Mouse (Mus musculus): Measurements from ENCODE around the gene Stox2. TPM values are rescaled to one million over a fixed set of nuclear protein-coding genes. Genes with fewer than 3 reads are reported as not detected.
A peak's percentile ranks its signal among the peaks of the same experiment; 100 is the strongest.
"Not testable (repeated sequence)": the region's sequence is repeated elsewhere in the genome, so short reads cannot be mapped to it uniquely, and the experiment has no call there.

Stox2 gene
- total RNA-seq (2021): 10 to 100 TPM; 11.4 to 14.3 TPM
- long read RNA-seq, experiment 1, full-length matches to known transcripts: 1 of 4 reads
- long read RNA-seq, experiment 1, partial matches to known transcripts: 2 of 4 reads
- long read RNA-seq, experiment 1, other reads (novel, unspliced or antisense): 1 of 4 reads
- long read RNA-seq, experiment 2, partial matches to known transcripts: 0 of 1 reads
- long read RNA-seq, experiment 2, other reads (novel, unspliced or antisense): 1 of 1 reads

DNA sequence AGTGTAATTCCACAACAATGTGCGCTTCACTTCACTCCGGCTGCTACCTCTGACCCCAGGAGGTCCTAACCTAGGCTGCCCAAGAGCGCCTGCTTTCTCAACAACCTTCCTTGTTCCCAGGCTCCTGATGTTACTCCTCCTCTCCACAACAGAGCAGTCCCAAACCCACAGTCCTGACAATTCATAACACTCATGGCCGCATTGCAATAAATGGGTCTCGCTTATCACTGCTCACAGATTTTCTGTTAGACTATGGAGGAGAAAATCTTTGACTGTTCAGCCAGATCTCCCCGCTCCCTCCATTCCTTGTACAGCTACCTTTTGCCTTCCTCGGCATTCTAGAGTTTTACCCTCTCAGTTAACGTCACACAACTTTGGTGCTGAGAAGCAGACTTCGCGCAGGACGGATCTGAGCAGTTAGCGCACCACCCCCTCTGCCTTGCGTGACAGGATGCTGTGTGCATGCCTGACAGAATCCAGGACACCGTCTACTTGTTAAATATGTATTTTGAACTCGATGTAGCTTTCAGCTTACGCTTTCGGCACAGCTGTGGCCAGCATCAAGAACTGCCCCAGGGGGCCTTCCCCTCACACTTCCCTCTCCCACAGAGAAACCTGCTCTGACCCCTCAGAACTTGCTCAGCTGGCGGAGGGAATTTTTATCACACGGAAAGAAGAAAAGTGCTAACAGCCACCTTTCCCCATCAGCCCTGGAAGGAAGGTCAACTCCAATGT lies at the start of gene Stox2:
Gene Stox2, minus strand, starts transcription at position 51 of the 735 bp plus-strand sequence.
- no peak for DNase-seq

DNA sequence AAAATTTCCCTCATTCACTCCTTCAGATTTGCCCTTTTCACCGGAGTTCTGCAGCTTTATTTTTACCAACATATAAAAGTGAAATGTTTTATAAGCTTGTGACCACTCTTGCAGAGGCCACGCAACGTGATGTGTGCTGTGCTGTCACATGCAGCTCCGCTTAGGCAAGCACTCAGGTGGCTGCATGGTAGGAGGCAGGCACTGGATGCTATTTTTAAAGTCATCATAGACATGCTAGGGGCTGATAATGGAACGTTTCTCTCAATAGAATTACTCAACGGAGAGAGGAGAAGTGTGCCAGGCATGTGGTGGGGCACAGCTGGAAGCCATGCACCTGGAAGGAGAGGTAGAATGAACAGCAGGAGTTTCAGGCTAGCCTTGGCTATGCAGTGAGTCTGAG lies 49.3 kb upstream of the Stox2 start:
- DNase-seq: no peak

DNA sequence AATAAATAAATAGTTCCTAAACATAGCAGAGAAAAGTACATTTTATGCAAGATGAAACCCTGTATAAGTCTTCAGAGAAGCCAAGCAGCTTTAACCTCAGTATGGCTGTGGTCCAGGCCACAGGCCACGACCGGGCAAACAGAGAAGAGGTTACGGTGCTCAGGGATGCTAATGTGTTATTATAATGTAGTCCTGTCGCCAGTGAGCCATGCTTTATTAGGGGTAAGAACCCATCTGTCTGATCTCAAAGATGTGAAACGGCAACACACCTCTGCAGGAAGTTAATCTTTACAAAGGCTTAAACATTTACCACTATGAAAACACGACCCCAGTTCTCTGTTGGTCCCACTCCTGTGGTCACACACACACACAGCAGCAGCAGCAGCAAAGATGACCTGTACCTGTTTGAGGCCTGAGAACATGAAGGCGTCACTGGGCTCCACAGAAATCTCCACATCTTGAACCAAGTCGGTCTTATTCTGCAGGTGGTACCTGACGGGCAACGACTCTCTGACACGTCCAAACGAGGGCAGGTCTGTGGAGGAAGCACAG lies 48.5 kb upstream of the Stox2 start:
- DNase-seq: no peak

DNA sequence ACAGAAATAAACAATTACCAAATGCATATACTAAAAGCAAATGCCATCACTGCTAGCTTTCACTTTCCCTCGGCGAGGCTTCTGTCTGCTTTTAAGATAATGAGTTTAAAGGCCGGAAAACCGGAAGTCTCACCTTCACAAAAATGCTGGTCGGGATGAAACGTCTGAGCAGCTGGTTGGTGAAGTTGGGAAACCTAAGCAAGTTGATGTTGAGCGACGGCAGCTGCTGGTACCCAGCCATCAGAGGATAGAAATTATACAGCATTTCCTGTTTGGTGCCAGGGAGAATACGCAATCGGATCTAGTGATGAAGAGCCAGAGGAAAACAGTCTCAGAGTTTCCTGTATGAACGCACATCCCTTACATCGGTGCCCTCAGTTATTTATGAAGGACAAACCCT lies 46.9 kb upstream of the Stox2 start:
- no peak for DNase-seq

DNA sequence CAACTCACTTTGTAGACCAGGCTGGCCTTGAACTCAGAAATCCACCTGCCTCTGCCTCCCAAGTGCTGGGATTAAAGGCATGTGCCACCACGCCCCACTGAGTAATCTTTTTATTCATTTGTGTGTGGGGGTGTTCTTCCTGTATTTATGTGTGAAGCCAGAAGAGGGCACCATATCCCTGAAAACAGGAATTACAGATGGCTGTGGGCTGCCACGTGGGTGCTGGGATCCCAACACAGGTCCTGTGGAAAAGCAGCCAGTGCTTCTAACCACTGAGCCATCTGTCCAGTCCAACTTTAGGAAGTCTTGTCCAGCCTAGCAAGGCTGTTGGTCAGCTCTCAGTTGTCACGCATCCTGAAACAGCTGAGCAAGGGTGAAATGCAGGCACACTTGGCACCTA lies 41.1 kb upstream of the Stox2 start:
- DNase-seq: no peak

DNA sequence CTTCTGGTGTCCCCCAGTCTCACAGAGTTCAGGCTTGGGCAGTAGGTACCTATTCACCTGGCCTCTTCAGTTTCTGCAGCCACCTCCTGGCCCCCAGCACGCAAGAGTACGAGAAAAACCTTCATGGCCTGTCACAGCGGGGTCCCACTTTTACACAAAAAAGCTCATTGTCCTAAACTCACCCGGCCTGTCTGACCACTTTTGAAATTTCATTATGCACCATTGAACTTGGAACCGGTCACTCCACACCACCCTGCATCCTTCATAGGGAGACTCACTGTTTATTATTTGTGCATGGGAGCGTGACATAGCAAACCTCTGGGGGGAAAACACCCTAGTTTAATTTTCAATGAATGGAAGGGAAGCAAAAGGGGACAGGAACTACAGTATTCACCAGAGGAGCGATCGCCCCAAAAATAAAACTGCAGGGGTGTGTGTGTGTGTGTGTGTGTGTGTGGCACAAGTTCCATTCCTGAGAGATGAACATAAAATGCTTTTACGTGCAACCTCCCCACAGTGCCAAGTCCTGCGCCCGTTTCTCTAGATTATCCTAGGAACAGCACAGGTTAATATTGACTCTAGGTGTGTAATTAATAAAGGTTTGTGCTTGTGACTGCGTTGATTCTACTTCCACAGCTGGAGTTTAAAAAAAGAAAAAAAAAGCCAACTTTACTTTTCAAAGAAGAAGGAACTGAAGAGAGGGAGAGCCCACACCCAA lies 36.4 kb upstream of the Stox2 start:
- DNase-seq: no peak

DNA sequence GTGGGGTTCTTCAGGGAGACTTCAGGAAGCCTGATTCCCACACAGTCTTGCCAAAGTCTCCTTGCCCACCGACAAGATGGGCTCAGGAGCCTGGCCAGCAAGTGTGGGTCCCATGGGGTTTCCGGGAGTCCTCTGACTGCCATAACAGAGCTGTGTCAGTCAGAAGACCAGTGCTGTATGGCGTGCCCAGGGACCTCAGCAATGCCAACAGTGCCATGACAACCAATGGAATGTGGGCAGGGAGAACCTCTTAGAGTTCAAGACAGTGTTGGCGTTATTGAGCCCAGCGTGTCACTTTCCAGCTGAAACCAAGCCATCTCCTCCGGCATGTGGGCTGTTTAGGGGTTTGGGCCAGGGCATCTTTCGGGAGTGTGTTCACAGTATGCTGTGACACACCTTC lies 33.9 kb upstream of the Stox2 start:
- DNase-seq: no peak

DNA sequence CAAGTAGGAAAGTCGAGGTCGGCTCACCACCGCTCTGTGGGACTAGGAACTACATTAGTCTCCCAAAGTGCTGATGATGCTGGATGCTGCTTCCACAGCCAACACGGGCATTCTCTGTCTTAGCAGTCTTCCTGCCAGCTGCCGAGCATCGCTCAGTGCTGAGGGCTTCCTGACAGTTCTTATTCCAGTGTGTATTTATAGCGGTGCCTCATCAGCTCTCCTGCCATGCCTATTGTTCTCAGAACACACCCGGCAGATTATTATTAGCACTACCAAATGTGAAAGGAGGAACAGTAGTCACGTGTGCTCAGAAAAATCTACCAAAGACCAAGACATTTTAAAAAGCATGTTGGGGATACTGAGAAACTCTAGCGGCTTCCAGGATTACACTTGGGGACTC lies 15.5 kb upstream of the Stox2 start:
- peak; percentile 32 to 36 for DNase-seq

DNA sequence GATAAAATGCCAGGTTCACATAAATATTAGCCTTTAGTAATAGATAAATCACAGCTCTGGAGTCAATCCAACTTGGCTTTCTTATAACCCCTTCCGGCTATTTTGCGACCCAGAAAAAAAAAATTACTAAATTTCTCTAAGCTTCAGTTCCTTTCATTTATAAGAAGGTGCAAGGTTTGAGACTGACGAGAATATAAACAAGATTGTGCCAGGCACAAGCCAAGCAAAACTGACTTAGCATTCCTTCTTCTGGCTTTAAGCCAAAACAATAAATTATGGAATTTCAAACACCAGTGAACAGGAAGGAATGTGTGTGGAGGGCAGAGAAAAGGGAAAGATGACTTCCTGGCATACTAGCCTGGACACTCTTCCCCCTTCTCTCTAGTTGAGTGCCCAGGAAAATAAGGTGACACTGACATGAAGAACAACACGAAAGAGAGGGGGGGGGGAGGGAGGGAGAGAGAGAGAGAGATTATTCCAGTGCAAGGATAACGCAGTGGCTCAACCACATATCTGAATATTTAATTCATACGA lies 13.1 kb upstream of the Stox2 start:
- DNase-seq: no peak

DNA sequence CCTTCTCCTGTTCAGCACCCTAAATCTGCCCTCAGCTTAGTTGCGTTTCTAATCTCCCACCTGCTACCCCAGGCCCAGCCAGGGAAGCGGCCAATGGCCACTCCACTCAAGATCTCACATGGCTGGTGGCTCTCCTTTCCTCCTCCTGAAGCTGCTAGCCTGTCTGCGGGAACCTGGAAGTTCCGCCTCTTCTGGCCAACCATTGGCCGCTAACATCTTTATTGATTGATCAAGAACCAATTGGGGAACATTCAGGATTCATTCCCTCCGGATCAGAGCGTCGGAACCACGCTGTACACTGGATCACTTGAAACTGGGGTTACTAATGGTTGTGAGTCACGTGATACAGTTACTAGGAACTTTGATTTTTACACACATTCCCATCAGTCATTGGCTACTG lies 12.4 kb upstream of the Stox2 start:
- peak in 1 of 2 experiments; percentile 16 for DNase-seq

DNA sequence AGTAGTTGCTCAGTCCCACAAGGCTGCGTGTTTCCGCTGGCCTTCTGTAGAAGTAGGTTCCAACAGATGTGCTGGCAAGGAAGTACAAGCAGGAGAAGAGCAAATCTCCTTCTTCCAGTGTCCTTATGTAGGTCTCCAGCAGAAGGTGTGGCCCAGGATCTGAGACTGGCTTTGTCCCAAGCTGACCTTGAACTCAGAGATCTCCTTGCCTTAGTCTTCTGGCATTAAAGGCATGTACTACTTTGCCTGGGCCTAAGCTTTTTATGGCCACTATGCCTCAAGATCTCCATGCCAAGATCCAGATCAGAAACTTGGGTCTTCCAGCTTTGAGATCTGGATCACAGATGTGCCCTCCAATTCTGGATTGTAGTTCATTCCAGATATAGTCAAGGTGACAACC lies 3.0 kb upstream of the Stox2 start:
- not testable (repeated sequence) for DNase-seq

DNA sequence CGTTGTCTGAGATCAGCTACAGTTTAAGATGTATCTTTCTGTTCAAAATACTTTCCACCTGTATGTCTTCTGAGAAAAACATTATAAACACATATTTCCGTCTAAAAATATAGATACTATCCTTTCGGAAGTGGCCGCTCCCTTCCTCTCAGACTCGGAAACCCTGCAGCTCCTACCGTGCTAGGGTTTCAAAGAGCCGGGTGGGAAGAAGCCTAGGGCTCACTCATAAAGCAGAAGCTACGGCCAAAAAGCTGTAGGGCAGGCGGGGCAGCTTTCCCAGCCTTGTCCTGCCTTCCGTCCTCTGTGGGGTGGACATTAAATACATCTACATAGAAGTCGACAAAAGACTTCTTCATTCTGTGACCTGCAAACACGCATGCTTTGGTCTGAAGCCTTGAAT lies 6.9 kb downstream of the Stox2 start:
- DNase-seq: no peak

DNA sequence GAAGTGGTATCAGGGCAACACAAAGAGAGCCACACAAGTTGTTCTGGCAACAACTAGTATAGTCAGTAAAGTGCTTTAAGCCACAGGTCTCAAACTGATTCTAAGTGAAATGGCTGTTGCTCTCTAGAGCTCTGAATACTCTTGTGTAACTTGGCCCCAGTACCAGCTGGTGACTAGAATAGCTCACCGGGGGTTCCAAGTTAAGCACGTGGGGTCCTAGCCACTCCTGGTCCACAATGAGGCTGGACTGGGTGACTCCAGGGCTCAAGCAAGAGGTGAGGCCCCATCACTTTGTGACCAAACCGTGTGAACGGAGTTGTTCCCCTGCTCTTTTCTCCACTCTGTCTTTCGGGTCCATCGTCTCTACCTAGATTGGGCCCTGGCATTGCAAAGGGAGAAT lies 8.2 kb downstream of the Stox2 start:
- DNase-seq: no peak

DNA sequence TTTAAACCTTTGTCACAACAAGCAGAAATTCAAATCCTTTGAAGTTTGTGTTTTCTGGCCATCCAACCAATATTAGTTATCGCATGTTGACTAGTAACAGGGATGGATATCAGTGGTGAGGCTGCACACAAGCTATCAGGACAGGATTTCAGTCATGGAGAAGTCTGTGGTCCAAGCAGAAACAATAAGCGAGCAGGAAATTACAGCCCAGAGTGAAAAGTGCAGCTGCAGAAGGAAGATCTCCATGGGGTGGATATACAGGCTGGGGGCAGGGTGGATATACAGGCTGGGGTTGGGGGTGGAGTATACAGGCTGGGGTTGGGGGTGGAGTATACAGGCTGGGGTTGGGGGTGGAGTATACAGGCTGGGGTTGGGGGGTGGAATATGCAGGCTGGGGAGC lies 10.3 kb downstream of the Stox2 start:
- DNase-seq: no peak

DNA sequence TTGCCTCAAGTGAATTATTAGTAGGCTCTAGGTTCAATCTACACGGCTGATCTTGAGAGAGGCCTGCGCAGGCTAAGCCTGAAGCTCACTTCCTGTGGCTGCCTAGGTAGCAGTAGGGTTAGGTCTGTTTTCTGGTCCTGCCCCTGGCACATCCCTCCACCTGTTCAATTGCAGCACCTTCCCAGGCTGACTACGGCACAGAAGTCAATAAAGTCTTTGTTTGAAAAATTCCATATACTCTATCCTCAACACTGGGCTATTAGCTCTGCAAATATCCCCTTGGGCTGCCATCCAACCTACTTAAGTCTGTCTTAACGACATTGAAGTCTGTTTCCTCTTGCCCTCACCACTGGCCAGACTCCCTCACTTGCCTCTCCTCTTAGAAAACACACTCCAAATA lies 10.8 kb downstream of the Stox2 start:
- DNase-seq: no peak

DNA sequence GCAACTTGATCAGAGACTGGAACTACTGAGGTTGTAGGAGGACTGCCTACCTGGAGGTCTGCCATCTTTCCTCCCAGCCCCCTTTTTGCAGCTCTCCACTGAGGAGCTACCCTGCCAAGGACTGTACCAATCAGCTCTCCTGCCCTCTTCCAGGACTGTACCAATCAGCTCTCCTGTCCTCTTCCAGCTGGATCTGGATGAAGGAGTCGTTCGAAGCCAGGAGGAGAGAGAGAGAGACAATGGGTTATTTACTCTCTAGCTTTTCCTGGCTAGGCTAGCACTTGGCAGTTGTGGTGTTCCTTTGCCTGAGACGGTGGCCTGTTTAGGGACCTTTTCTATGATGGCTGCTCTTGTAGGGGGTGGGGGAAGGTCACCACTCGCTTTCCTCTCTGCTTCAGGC lies 14.9 kb downstream of the Stox2 start:
- DNase-seq: no peak

DNA sequence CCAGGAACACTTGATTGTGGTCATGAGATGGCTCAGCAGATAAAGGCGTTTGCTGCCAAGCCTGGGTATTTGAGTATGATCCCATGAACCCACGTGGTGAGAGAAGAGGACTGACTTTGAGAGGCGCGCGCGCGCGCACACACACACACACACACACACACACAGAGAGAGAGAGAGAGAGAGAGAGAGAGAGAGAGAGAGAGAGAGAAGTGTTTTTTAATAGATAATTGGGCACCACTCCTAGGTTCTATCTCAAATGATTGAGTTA lies 32.0 kb downstream of the Stox2 start:
- DNase-seq: peak; percentile 10 to 34

DNA sequence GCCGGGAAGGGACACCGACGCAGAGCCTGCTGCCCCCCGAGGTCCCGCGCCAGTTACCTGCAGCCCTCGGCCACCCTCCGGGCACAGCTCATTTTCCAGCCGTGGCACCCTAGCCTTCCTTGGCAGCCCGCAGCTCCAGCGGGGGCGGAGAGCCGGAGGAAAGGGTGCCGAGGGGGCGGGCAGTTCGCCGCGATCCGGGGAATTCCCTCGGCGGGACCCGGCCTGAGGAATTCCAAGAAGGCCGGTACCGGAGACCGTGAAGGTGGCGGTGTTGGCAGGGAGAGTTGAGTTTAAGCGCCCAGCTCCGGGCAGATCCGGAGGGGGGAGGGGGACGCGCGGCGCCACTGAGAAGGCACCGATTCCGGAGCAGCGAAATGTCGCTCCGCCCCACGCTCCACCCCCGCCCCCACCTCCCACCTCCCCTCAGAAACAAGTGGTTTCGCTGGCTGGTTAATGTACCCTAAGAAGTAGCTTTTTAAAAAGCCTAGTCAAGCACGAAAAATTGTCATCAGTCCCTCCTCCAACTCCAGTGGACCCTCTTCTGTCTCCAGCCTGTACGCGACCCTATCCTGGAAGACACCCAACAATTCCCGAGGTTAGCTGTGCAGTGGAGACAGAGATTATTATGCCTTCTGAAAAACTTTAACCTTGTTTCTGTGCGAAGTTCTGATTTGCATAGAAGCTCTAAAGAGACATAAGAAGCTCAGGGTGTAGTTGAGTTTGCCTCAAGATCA lies 32.5 kb downstream of the Stox2 start:
- DNase-seq: peak; percentile 71 to 86

DNA sequence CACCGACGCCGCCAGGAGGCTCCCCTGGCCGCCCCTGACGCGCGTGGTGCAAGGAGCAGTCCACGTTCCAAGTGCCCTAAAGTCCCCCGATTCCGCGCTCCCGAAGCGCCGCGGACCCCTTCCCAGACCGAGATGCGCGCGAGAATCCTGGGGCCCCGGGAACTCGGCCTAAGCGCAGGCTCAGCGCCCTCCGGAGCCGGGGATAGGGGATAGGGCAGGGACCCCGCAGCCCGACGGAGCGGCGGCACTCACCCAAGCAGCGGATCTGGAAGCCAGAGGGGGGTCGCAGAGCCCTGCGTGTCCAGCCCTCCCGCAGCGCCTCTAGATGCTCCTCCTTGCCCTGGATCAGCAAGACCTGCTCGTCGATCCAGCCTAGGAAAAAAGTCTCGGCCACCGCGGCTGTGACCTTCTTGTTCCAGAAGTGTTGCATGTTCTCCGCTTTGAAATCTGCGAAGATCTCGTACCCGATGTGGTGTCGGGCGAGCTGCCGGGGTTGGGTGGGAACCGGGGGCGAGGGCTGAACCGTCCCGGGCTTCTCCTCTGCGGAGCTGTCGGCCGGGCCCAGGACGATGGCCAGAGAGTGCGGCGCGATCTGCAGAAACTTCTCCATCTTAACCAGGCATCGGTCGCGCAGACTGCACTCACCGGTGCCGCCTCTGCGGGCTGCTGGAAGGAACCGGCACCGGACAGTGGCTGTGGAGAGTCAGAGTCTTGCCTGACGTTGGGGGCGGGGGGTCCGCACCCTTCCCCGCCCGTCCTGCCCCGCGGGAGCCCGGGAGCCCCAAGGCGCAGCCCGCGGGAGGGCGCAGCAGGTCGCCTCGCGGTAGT lies 33.3 kb downstream of the Stox2 start:
- DNase-seq: peak; percentile 34 to 47

DNA sequence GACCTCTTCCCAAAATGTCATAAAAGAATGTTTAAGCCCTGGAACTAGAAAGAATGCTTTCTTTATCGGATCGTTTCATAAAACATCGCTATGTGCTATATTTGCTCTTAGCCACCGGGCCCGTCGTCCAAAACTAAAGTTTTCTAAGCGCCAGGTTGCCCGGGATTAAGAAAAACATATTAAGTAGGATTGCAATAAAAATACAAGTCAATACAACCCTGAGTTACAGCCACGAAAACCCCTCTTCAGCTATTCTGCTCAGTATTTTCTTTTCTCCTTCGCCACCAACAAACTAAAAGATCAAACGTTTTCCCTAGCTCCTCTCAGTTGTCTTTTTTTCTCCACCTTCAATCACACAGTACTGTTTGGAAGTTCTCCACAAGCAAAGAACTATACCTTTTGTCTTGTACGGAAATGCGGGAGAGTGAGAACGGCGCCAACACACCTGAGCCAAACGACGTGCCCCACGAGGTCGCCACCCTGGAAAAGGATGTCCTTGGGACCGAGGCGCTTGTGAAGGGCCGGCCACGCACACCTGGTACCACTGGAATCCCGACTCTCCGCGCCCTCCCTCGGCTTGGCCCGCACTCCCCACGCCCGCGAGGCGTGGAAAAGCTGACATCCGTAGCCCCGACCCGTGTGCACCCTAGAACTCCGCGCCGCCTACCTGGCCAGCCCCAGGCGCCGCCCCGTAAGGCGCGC lies 34.0 kb downstream of the Stox2 start:
- peak; percentile 5 to 22 for DNase-seq

DNA sequence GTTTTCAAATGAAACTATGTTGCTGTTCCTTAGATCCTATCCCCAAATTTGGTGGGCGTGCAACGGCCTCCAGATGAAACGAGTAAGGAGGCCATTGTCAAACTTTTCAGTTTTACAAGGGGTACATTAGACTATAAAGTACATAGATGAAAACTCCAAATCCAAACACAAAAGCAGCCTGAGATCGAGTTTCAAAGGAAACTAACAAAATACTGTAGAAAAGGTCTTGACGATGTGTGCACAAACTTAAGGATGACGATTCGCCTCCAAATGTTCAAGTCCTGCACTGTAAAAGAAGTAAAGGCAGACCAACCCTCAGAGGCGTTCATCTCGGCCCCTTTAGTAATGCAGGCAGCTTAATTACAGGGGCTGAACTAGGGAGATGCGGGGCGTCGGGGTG lies 34.8 kb downstream of the Stox2 start:
- DNase-seq: no peak
